Mouse (Mus musculus): ENCODE results near the gene Fut2. TPM values are rescaled to one million over a fixed set of nuclear protein-coding genes. Genes with fewer than 3 reads are reported as not detected.

The Fut2 gene
- total and polyA plus RNA-seq, 2 experiments from 2014 or later: 0.13 TPM; not detected in 1

DNA sequence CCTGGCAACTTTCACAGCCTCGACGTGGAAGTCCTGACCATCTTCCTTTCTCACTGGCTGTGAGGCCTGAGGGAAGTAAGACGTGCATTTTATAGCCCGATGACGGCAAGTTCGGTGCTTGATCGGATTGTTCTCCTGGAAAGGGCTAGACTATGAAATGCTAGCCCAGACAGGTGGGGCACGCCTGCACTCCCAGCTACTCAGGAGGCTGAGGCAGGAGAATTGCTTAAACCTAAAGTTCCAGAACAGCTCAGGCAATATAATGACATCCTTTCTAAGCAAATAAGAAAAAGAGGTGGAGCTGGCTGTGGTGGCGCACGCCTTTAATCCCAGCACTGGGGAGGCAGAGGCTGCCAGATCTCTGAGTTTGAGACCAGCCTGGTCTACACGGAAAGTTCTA is 42.7 kb downstream of the Fut2 start:
- Histone ChIP-seq H3K36me3 (ENCODE audit: insufficient read depth) (no peaks in the 10 kb centered on the region), H3K9me3 (ENCODE audit: low read length) (no peaks in the 10 kb centered on the region), H3K27me3 (ENCODE audit: insufficient read depth, low read length) (0 out of 2 replicates have a peak, but pooled peaks cover 5% of the 10 kb centered on the region), H3K4me2 (ENCODE audit: low read depth) (no peak overlapping the region), H3K4me3 (ENCODE audit: low read depth, low read length) (no peak overlapping the region), H3K9ac (no peak overlapping the region), H3K4me1 (ENCODE audit: insufficient read depth) (no peaks in the 10 kb centered on the region), H3K27ac (ENCODE audit: low read depth, low read length) (no peak overlapping the region)
- ATAC-seq (no peak), DNase-seq (no peak)
- TF ChIP-seq CTCF (IDR thresholded peaks at IDR 0.05; ENCODE audit: low read depth): no peak
- WGBS: 91% methylated on average over 11 of the region's 11 CpGs

GRCm38 (mm10) chr7:45621443-45621842 is 44.8 kb downstream of the Fut2 start, which contains the start of gene Izumo1:
Gene Izumo1 (plus strand): TSS chr7:45621811.
- Histone ChIP-seq H3K4me1 (ENCODE audit: insufficient read depth) (no peaks in the 10 kb centered on the region), H3K27ac (ENCODE audit: low read depth, low read length) (no peak within 1 kb of the TSS), H3K4me2 (ENCODE audit: low read depth) (no peak within 1 kb of the TSS), H3K27me3 (ENCODE audit: insufficient read depth, low read length) (peaks cover 16% of the 10 kb centered on the region; the same call in 1 of the 2 replicates), H3K36me3 (ENCODE audit: insufficient read depth) (no peaks in the 10 kb centered on the region), H3K9me3 (ENCODE audit: low read length) (no peaks in the 10 kb centered on the region), H3K4me3 (ENCODE audit: low read depth, low read length) (no peak within 1 kb of the TSS), H3K9ac (no peak within 1 kb of the TSS)
- ATAC-seq: no peak
- DNase-seq: no peak
- no peak for TF ChIP-seq CTCF (IDR thresholded peaks at IDR 0.05; ENCODE audit: low read depth)
- 30% methylated on average over 9 of the region's 9 CpGs for WGBS

GRCm38 (mm10) chr7:45619592-45619991 is 46.6 kb downstream of the Fut2 start:
- Histone ChIP-seq H3K27ac (ENCODE audit: low read depth, low read length) (no peak overlapping the region), H3K4me1 (ENCODE audit: insufficient read depth) (no peaks in the 10 kb centered on the region), H3K9ac (no peak overlapping the region), H3K4me2 (ENCODE audit: low read depth) (no peak overlapping the region), H3K4me3 (ENCODE audit: low read depth, low read length) (no peak overlapping the region), H3K27me3 (ENCODE audit: insufficient read depth, low read length) (peaks cover 22% of the 10 kb centered on the region; the same call in 1 of the 2 replicates), H3K9me3 (ENCODE audit: low read length) (no peaks in the 10 kb centered on the region), H3K36me3 (ENCODE audit: insufficient read depth) (no peaks in the 10 kb centered on the region)
- DNase-seq (no peak), ATAC-seq (no peak)
- 92% methylated on average over 5 of the region's 5 CpGs for WGBS
- TF ChIP-seq CTCF (IDR thresholded peaks at IDR 0.05; ENCODE audit: low read depth): no peak

GRCm38 (mm10) chr7:45618316-45618715 is 47.9 kb downstream of the Fut2 start:
- 81% methylated on average over 5 of the region's 5 CpGs for WGBS
- no peak overlapping the region for H3K4me2 ChIP-seq (ENCODE audit: low read depth)
- no peak for TF ChIP-seq CTCF (IDR thresholded peaks at IDR 0.05; ENCODE audit: low read depth)
- peaks cover 22% of the 10 kb centered on the region; the same call in 1 of the 2 replicates for H3K27me3 ChIP-seq (ENCODE audit: insufficient read depth, low read length)
- ATAC-seq (no peak), DNase-seq (no peak)
- no peak overlapping the region for H3K4me3 ChIP-seq (ENCODE audit: low read depth, low read length)
- no peak overlapping the region for H3K27ac ChIP-seq (ENCODE audit: low read depth, low read length)
- H3K36me3 ChIP-seq (ENCODE audit: insufficient read depth): no peaks in the 10 kb centered on the region
- no peak overlapping the region for H3K9ac ChIP-seq
- no peaks in the 10 kb centered on the region for H3K9me3 ChIP-seq (ENCODE audit: low read length)
- H3K4me1 ChIP-seq (ENCODE audit: insufficient read depth): no peaks in the 10 kb centered on the region

DNA sequence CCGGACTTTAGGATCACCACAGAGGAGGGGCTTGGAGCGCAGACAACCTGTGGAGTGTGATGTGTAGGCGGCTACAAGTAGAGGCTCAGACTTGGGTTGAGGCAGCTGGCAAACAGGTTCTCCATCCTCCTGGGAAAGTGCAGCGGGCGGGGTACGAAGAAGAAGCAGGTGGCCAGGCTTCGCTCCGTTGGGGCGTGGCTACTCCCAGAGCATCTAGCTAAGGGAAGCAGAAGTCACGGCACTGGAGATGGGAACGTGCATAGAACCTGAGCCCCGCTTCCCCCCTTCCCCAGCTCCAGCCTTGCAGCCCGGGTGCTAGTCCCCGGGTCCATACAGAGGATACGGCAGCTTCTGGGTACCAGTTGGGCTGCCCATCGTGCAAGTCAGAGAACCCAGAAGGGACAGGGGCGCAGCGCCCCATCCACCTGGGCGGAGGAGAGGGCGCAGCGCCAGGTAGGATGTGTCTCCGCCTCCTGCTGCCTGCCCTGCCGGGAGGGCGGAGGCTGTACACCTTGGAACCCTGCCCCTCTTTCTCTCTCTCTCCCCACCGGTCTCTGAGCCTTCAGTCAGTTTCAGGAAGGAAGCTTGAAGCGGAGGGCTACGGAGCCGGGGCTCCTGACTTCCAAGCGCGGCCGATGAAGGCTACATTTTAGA is 49.0 kb downstream of the Fut2 start, which contains the start of gene Fut1:
Fut1 (plus strand) TSS at position 248 of the 654 bp plus-strand sequence.
- DNase-seq: no peak
- no peak for ATAC-seq
- Histone ChIP-seq H3K27me3 (ENCODE audit: insufficient read depth, low read length) (peaks cover 22% of the 10 kb centered on the region; the same call in 1 of the 2 replicates), H3K4me3 (ENCODE audit: low read depth, low read length) (peak within 1 kb of the TSS; percentile 16), H3K27ac (ENCODE audit: low read depth, low read length) (no peak within 1 kb of the TSS), H3K4me2 (ENCODE audit: low read depth) (peak within 1 kb of the TSS; percentile 41), H3K36me3 (ENCODE audit: insufficient read depth) (no peaks in the 10 kb centered on the region), H3K4me1 (ENCODE audit: insufficient read depth) (no peaks in the 10 kb centered on the region), H3K9me3 (ENCODE audit: low read length) (no peaks in the 10 kb centered on the region), H3K9ac (no peak within 1 kb of the TSS)
- 6% methylated on average over 29 of the region's 31 CpGs for WGBS
- no peak for TF ChIP-seq CTCF (IDR thresholded peaks at IDR 0.05; ENCODE audit: low read depth)

- ATAC-seq: no peak
- no peak for DNase-seq
- Histone ChIP-seq H3K9ac (no peak overlapping the region), H3K4me3 (ENCODE audit: low read depth, low read length) (no peak overlapping the region), H3K36me3 (ENCODE audit: insufficient read depth) (no peaks in the 10 kb centered on the region), H3K27ac (ENCODE audit: low read depth, low read length) (no peak overlapping the region), H3K4me1 (ENCODE audit: insufficient read depth) (no peaks in the 10 kb centered on the region), H3K27me3 (ENCODE audit: insufficient read depth, low read length) (peaks cover 22% of the 10 kb centered on the region; the same call in 1 of the 2 replicates), H3K4me2 (ENCODE audit: low read depth) (no peak overlapping the region), H3K9me3 (ENCODE audit: low read length) (no peaks in the 10 kb centered on the region)
- TF ChIP-seq CTCF (IDR thresholded peaks at IDR 0.05; ENCODE audit: low read depth): no peak
- WGBS: 25% methylated on average over 5 of the region's 6 CpGs
These were observed 49.9 kb downstream of the Fut2 start for GRCm38 (mm10) chr7:45616277-45616676.

GRCm38 (mm10) chr7:45609511-45609910 is 56.7 kb downstream of the Fut2 start:
- Histone ChIP-seq H3K9ac (no peak overlapping the region), H3K36me3 (ENCODE audit: insufficient read depth) (no peaks in the 10 kb centered on the region), H3K4me2 (ENCODE audit: low read depth) (no peak overlapping the region), H3K27me3 (ENCODE audit: insufficient read depth, low read length) (no peaks in the 10 kb centered on the region), H3K4me3 (ENCODE audit: low read depth, low read length) (no peak overlapping the region), H3K9me3 (ENCODE audit: low read length) (no peaks in the 10 kb centered on the region), H3K4me1 (ENCODE audit: insufficient read depth) (no peaks in the 10 kb centered on the region), H3K27ac (ENCODE audit: low read depth, low read length) (no peak overlapping the region)
- TF ChIP-seq CTCF (IDR thresholded peaks at IDR 0.05; ENCODE audit: low read depth): no peak
- 79% methylated on average over 1 of the region's 1 CpGs for WGBS
- DNase-seq (no peak), ATAC-seq (no peak)

All from forebrain, postnatal 0 days (tissue).